Mouse (Mus musculus): Measurements from ENCODE around the gene Dnah8.

The Dnah8 gene

GRCm38 (mm10) chr17:30657530-30658151 is 33.5 kb downstream of the Dnah8 start:
- in situ Hi-C loops (cut with MboI; ENCODE audit: low sequenced_read_pairs) = no loop called here

- in situ Hi-C loops (cut with MboI; ENCODE audit: low sequenced_read_pairs) = no loop called here
Observed at GRCm38 (mm10) chr17:30658152-30658544, 34.0 kb downstream of the Dnah8 start.

GRCm38 (mm10) chr17:30662131-30662530 is 38.0 kb downstream of the Dnah8 start:
- in situ Hi-C loops (cut with MboI; ENCODE audit: low sequenced_read_pairs) = no loop called here

GRCm38 (mm10) chr17:30663170-30663569 is 39.0 kb downstream of the Dnah8 start:
- in situ Hi-C loops (cut with MboI; ENCODE audit: low sequenced_read_pairs) = no loop called here

GRCm38 (mm10) chr17:30664856-30665255 is 40.7 kb downstream of the Dnah8 start:
- in situ Hi-C loops (cut with MboI; ENCODE audit: low sequenced_read_pairs) = no loop called here

GRCm38 (mm10) chr17:30672556-30672955 is 48.4 kb downstream of the Dnah8 start:
- in situ Hi-C loops (cut with MboI; ENCODE audit: low sequenced_read_pairs) = no loop called here

- in situ Hi-C loops (cut with MboI; ENCODE audit: low sequenced_read_pairs) = no loop called here
Observed at GRCm38 (mm10) chr17:30673023-30673422, 48.9 kb downstream of the Dnah8 start.

- in situ Hi-C loops (cut with MboI; ENCODE audit: low sequenced_read_pairs) = no loop called here
Observed at GRCm38 (mm10) chr17:30675021-30675740, 51.0 kb downstream of the Dnah8 start.

GRCm38 (mm10) chr17:30678523-30678922 is 54.4 kb downstream of the Dnah8 start:
- in situ Hi-C loops (cut with MboI; ENCODE audit: low sequenced_read_pairs) = no loop called here

GRCm38 (mm10) chr17:30679612-30680011 is 55.5 kb downstream of the Dnah8 start:
- in situ Hi-C loops (cut with MboI; ENCODE audit: low sequenced_read_pairs) = no loop called here

GRCm38 (mm10) chr17:30681604-30682003 is 57.5 kb downstream of the Dnah8 start:
- in situ Hi-C loops (cut with MboI; ENCODE audit: low sequenced_read_pairs) = no loop called here

- in situ Hi-C loops (cut with MboI; ENCODE audit: low sequenced_read_pairs) = no loop called here
Observed at GRCm38 (mm10) chr17:30690181-30690580, 66.0 kb downstream of the Dnah8 start.

- in situ Hi-C loops (cut with MboI; ENCODE audit: low sequenced_read_pairs) = no loop called here
Observed at GRCm38 (mm10) chr17:30691481-30691880, 67.3 kb downstream of the Dnah8 start.

- in situ Hi-C loops (cut with MboI; ENCODE audit: low sequenced_read_pairs) = no loop called here
Observed at GRCm38 (mm10) chr17:30694281-30694680, 70.1 kb downstream of the Dnah8 start.

GRCm38 (mm10) chr17:30714732-30715131 is 90.6 kb downstream of the Dnah8 start:
- in situ Hi-C loops (cut with MboI; ENCODE audit: low sequenced_read_pairs) = no loop called here

GRCm38 (mm10) chr17:30718197-30718596 is 94.0 kb downstream of the Dnah8 start:
- in situ Hi-C loops (cut with MboI; ENCODE audit: low sequenced_read_pairs) = no loop called here

GRCm38 (mm10) chr17:30719031-30719430 is 94.9 kb downstream of the Dnah8 start:
- in situ Hi-C loops (cut with MboI; ENCODE audit: low sequenced_read_pairs) = no loop called here

GRCm38 (mm10) chr17:30727788-30728187 is 103.6 kb downstream of the Dnah8 start:
- in situ Hi-C loops (cut with MboI; ENCODE audit: low sequenced_read_pairs) = no loop called here

GRCm38 (mm10) chr17:30732736-30733135 is 108.6 kb downstream of the Dnah8 start:
- in situ Hi-C loops (cut with MboI; ENCODE audit: low sequenced_read_pairs) = loop anchor here (10.0 kb wide), 1 partner anchor 278 kb away; no protein-coding TSS in a partner anchor

- in situ Hi-C loops (cut with MboI; ENCODE audit: low sequenced_read_pairs) = loop anchor here (10.0 kb wide), 1 partner anchor 280 kb away; no protein-coding TSS in a partner anchor
Observed at GRCm38 (mm10) chr17:30734770-30735169, 110.6 kb downstream of the Dnah8 start.

- in situ Hi-C loops (cut with MboI; ENCODE audit: low sequenced_read_pairs) = loop anchor here (10.0 kb wide), 1 partner anchor 281 kb away; no protein-coding TSS in a partner anchor
Observed at GRCm38 (mm10) chr17:30735454-30735853, 111.3 kb downstream of the Dnah8 start.

- in situ Hi-C loops (cut with MboI; ENCODE audit: low sequenced_read_pairs) = loop anchor here (10.0 kb wide), 1 partner anchor 283 kb away; no protein-coding TSS in a partner anchor
Observed at GRCm38 (mm10) chr17:30737797-30738196, 113.6 kb downstream of the Dnah8 start.

Data from CH12F3 (cell line).